Mouse (Mus musculus) stomach, embryonic 16.5 days (tissue): ENCODE measurements around the gene Reln. TPM values are rescaled to one million over a fixed set of nuclear protein-coding genes. Genes with fewer than 3 reads are reported as not detected.

ENCODE experiments used
- ATAC-seq: fragments of 200-750 bp; cut with Nextera tagmentation; 2 replicates; pipeline ENCODE4 v1.8.0; 2017; ENCODE audit warnings: moderate number of reproducible peaks, moderate TSS enrichment; ENCODE audit not compliant: insufficient read depth, low FRiP score
- H3K27ac ChIP-seq: fragments of 300-500 bp; sonication (generic); 2 replicates; pipeline ENCODE4 v1.5.1; 2014; ENCODE audit warnings: low read length
- H3K27me3 ChIP-seq: fragments of 300-500 bp; sonication (generic); 2 replicates; pipeline ENCODE4 v1.6.1; 2014; ENCODE audit warnings: low read length, control low read depth, mixed read lengths; ENCODE audit not compliant: control insufficient read depth, insufficient read depth
- H3K36me3 ChIP-seq: fragments of 300-500 bp; sonication (generic); 2 replicates; pipeline ENCODE4 v1.6.1; 2014; ENCODE audit warnings: low read length; ENCODE audit not compliant: control insufficient read depth, insufficient read depth
- H3K4me1 ChIP-seq: fragments of 300-500 bp; sonication (generic); 2 replicates; pipeline ENCODE4 v1.6.1; 2014; ENCODE audit warnings: low read length, control low read depth, mixed read lengths; ENCODE audit not compliant: control insufficient read depth, insufficient read depth
- H3K4me2 ChIP-seq: fragments of 300-500 bp; sonication (generic); 2 replicates; pipeline ENCODE4 v1.6.1; 2014; ENCODE audit warnings: low read depth, low read length, mixed read lengths
- H3K4me3 ChIP-seq: fragments of 300-500 bp; sonication (generic); replicated peaks from 2 replicates; pipeline ENCODE4 v1.5.1; 2014; ENCODE audit warnings: mild to moderate bottlenecking, low read length
- H3K9ac ChIP-seq: fragments of 300-500 bp; sonication (generic); 2 replicates; pipeline ENCODE4 v1.6.1; 2014; ENCODE audit warnings: low read length
- H3K9me3 ChIP-seq: fragments of 300-500 bp; sonication (generic); replicated peaks from 2 replicates; pipeline ENCODE4 v1.6.1; 2016; ENCODE audit warnings: low read length, control low read depth; ENCODE audit not compliant: control insufficient read depth
- WGBS: fragments of 180-500 bp; shearing (Covaris S2); extraction: QIAGEN DNeasy Blood & Tissue Kit; methylation state at CpG from one replicate; pipeline ENCODE4 v1.1.7; 2014; 5-methylcytosine and 5-hydroxymethylcytosine counted together
- polyA plus RNA-seq: library from polyadenylated mRNA; unstranded; fragments of >200 nt; fragmentation: Nextera tagmentation; extraction: Ambion mirVana; gene quantifications from 2 replicates; pipeline ENCODE4 v1.2.1, GENCODE M21; 2015

The Reln gene
- polyA plus RNA-seq, 1 experiment from 2014 or later = 4.7 TPM

GRCm38 (mm10) chr5:21858653-21859052 lies 485.8 kb downstream of the Reln start:
- no peaks in the 10 kb centered on the region for H3K9me3 ChIP-seq
- ATAC-seq = no peak

GRCm38 (mm10) chr5:21851679-21852340 lies 492.7 kb downstream of the Reln start:
- no peaks in the 10 kb centered on the region for H3K27me3 ChIP-seq
- H3K4me1 ChIP-seq = no peaks in the 10 kb centered on the region
- WGBS = 30% methylated on average over 10 of the region's 10 CpGs
- H3K9me3 ChIP-seq = no peaks in the 10 kb centered on the region
- no peak overlapping the region for H3K9ac ChIP-seq
- H3K36me3 ChIP-seq = no peaks in the 10 kb centered on the region
- no peak overlapping the region for H3K4me3 ChIP-seq
- H3K27ac ChIP-seq = no peak overlapping the region
- no peak overlapping the region for H3K4me2 ChIP-seq
- no peak for ATAC-seq

More at GRCm38 (mm10) chr5:21858653-21859052, 485.8 kb downstream of the Reln start:
- Histone ChIP-seq H3K27me3 (no peaks in the 10 kb centered on the region), H3K27ac (no peak overlapping the region), H3K9ac (no peak overlapping the region), H3K4me1 (no peaks in the 10 kb centered on the region), H3K4me3 (no peak overlapping the region), H3K36me3 (no peaks in the 10 kb centered on the region), H3K4me2 (no peak overlapping the region)
- WGBS = 80% methylated on average over 7 of the region's 7 CpGs

GRCm38 (mm10) chr5:21847438-21847837 lies 497.1 kb downstream of the Reln start:
- Histone ChIP-seq H3K4me2 (no peak overlapping the region), H3K36me3 (no peaks in the 10 kb centered on the region), H3K27me3 (no peaks in the 10 kb centered on the region), H3K27ac (no peak overlapping the region), H3K9ac (no peak overlapping the region), H3K4me3 (no peak overlapping the region), H3K9me3 (no peaks in the 10 kb centered on the region), H3K4me1 (no peaks in the 10 kb centered on the region)
- no peak for ATAC-seq
- WGBS = 62% methylated on average over 6 of the region's 6 CpGs

- Histone ChIP-seq H3K9ac (no peak overlapping the region), H3K36me3 (no peaks in the 10 kb centered on the region), H3K9me3 (no peaks in the 10 kb centered on the region), H3K4me1 (no peaks in the 10 kb centered on the region), H3K27ac (no peak overlapping the region), H3K27me3 (no peaks in the 10 kb centered on the region), H3K4me2 (no peak overlapping the region), H3K4me3 (no peak overlapping the region)
- 68% methylated on average over 20 of the region's 20 CpGs for WGBS
- ATAC-seq = no peak
These were observed 497.7 kb downstream of the Reln start for GRCm38 (mm10) chr5:21846616-21847290.

GRCm38 (mm10) chr5:21844676-21845075 lies 499.8 kb downstream of the Reln start:
- Histone ChIP-seq H3K9me3 (no peaks in the 10 kb centered on the region), H3K4me2 (no peak overlapping the region), H3K27ac (no peak overlapping the region), H3K27me3 (no peaks in the 10 kb centered on the region), H3K9ac (no peak overlapping the region), H3K4me3 (no peak overlapping the region), H3K36me3 (no peaks in the 10 kb centered on the region), H3K4me1 (no peaks in the 10 kb centered on the region)
- ATAC-seq = no peak
- 65% methylated on average over 4 of the region's 4 CpGs for WGBS

Other genes starting within 250 kb of the Reln start
- 34.2 and 36.8 TPM in 2 replicates for gene Orc5, start 205.7 kb upstream of the Reln start, polyA plus RNA-seq